Mouse (Mus musculus) ES-Bruce4 (cell line): ENCODE measurements around the gene Gm28374.

Source experiments
- CTCF ChIP-seq: IDR thresholded peaks from one replicate; pipeline ENCODE4 v1.8.1; 2011; ENCODE audit warnings: low read depth, low read length
- EP300 ChIP-seq: IDR thresholded peaks from 2 replicates; pipeline ENCODE4 v1.6.1; 2011; ENCODE audit warnings: low read depth, low read length; ENCODE audit not compliant: insufficient read depth
- POLR2A ChIP-seq: IDR thresholded peaks from one replicate; pipeline ENCODE4 v1.8.1; 2011; ENCODE audit warnings: low read length; ENCODE audit not compliant: insufficient read depth

- TF ChIP-seq CTCF (no peak), POLR2A (no peak), EP300 (no peak)
These were observed 31.1 kb upstream of the Gm28374 start for GRCm38 (mm10) chr19:6113116-6113515.
